Mouse (Mus musculus) kidney, embryonic 16.5 days (tissue): ENCODE measurements at regions not wholly inside any gene's neighbourhood (a gene's known extent, or its start where the extent isn't known, plus 50 kb on each side); places are given as distances from the start of the nearest gene placed in this dataset.

ENCODE experiments used
- ATAC-seq: fragments of 200-750 bp; cut with Nextera tagmentation; 2 replicates; pipeline ENCODE4 v1.8.0; 2017; ENCODE audit warnings: moderate TSS enrichment; ENCODE audit not compliant: low FRiP score, low TSS enrichment
- H3K27ac ChIP-seq: fragments of 300-500 bp; sonication (generic); 2 replicates; pipeline ENCODE4 v1.5.1; 2014; ENCODE audit warnings: low read length
- H3K27me3 ChIP-seq: fragments of 300-500 bp; sonication (generic); 2 replicates; pipeline ENCODE4 v1.6.1; 2014; ENCODE audit warnings: low read length, control low read depth, mixed read lengths; ENCODE audit not compliant: insufficient read depth
- H3K36me3 ChIP-seq: fragments of 300-500 bp; sonication (generic); 2 replicates; pipeline ENCODE4 v1.6.1; 2014; ENCODE audit warnings: low read length, control low read depth, mixed read lengths; ENCODE audit not compliant: insufficient read depth
- H3K4me1 ChIP-seq: fragments of 300-500 bp; sonication (generic); 2 replicates; pipeline ENCODE4 v1.6.1; 2014; ENCODE audit warnings: low read length, control low read depth, mixed read lengths; ENCODE audit not compliant: insufficient read depth
- H3K4me2 ChIP-seq: fragments of 300-500 bp; sonication (generic); replicated peaks from 2 replicates; pipeline ENCODE4 v1.6.1; 2014; ENCODE audit warnings: low read depth, low read length
- H3K4me3 ChIP-seq: fragments of 300-500 bp; sonication (generic); 2 replicates; pipeline ENCODE4 v1.5.1; 2014; ENCODE audit warnings: mild to moderate bottlenecking, low read length
- H3K9ac ChIP-seq: fragments of 300-500 bp; sonication (generic); replicated peaks from 2 replicates; pipeline ENCODE4 v1.6.1; 2014; ENCODE audit warnings: low read length
- H3K9me3 ChIP-seq: fragments of 300-500 bp; sonication (generic); 2 replicates; pipeline ENCODE4 v1.6.1; 2016; ENCODE audit warnings: low read length, control low read depth
- WGBS: fragments of 180-500 bp; shearing (Covaris S2); extraction: QIAGEN DNeasy Blood & Tissue Kit; methylation state at CpG from one replicate; pipeline ENCODE4 v1.1.7; 2014; 5-methylcytosine and 5-hydroxymethylcytosine counted together

- H3K9me3 ChIP-seq, result no peaks in the 10 kb centered on the region
- H3K9ac ChIP-seq, result no peak overlapping the region
- ATAC-seq, result no peak
- no peak overlapping the region for H3K4me3 ChIP-seq
- no peaks in the 10 kb centered on the region for H3K27me3 ChIP-seq
- no peak overlapping the region for H3K27ac ChIP-seq
- H3K4me2 ChIP-seq, result no peak overlapping the region
- no peaks in the 10 kb centered on the region for H3K4me1 ChIP-seq
- 52% methylated on average over 12 of the region's 12 CpGs for WGBS
- H3K36me3 ChIP-seq, result no peaks in the 10 kb centered on the region
These were observed 676.7 kb upstream of the Fam160b2 start for GRCm38 (mm10) chr14:71276309-71276791.

- no peaks in the 10 kb centered on the region for H3K27me3 ChIP-seq
- ATAC-seq, result no peak
- H3K4me1 ChIP-seq, result no peaks in the 10 kb centered on the region
- no peaks in the 10 kb centered on the region for H3K36me3 ChIP-seq
- WGBS, result 84% methylated on average over 2 of the region's 2 CpGs
- H3K9me3 ChIP-seq, result no peaks in the 10 kb centered on the region
- no peak overlapping the region for H3K27ac ChIP-seq
- no peak overlapping the region for H3K4me3 ChIP-seq
- no peak overlapping the region for H3K9ac ChIP-seq
- H3K4me2 ChIP-seq, result no peak overlapping the region
These were observed 672.8 kb upstream of the Fam160b2 start for GRCm38 (mm10) chr14:71272470-71272869.

- Histone ChIP-seq H3K9me3 (no peaks in the 10 kb centered on the region), H3K9ac (no peak overlapping the region), H3K27ac (no peak overlapping the region), H3K36me3 (no peaks in the 10 kb centered on the region), H3K27me3 (no peaks in the 10 kb centered on the region), H3K4me1 (no peaks in the 10 kb centered on the region), H3K4me3 (no peak overlapping the region), H3K4me2 (no peak overlapping the region)
- WGBS, result 82% methylated on average over 4 of the region's 4 CpGs
- ATAC-seq, result no peak
These were observed 658.0 kb upstream of the Fam160b2 start for GRCm38 (mm10) chr14:71257650-71258049.

GRCm38 (mm10) chr14:71254207-71254606 is 654.6 kb upstream of the Fam160b2 start:
- 71% methylated on average over 1 of the region's 1 CpGs for WGBS
- no peak for ATAC-seq
- H3K9me3 ChIP-seq, result no peaks in the 10 kb centered on the region
- H3K4me1 ChIP-seq, result no peaks in the 10 kb centered on the region
- no peaks in the 10 kb centered on the region for H3K27me3 ChIP-seq
- H3K4me2 ChIP-seq, result no peak overlapping the region
- H3K9ac ChIP-seq, result no peak overlapping the region
- H3K36me3 ChIP-seq, result no peaks in the 10 kb centered on the region
- no peak overlapping the region for H3K4me3 ChIP-seq
- H3K27ac ChIP-seq, result no peak overlapping the region

- H3K36me3 ChIP-seq, result no peaks in the 10 kb centered on the region
- no peak overlapping the region for H3K9ac ChIP-seq
- WGBS, result 60% methylated on average over 3 of the region's 3 CpGs
- no peak for ATAC-seq
- H3K27ac ChIP-seq, result no peak overlapping the region
- H3K9me3 ChIP-seq, result no peaks in the 10 kb centered on the region
- no peak overlapping the region for H3K4me2 ChIP-seq
- H3K4me1 ChIP-seq, result no peaks in the 10 kb centered on the region
- H3K4me3 ChIP-seq, result no peak overlapping the region
- no peaks in the 10 kb centered on the region for H3K27me3 ChIP-seq
These were observed 652.5 kb upstream of the Fam160b2 start for GRCm38 (mm10) chr14:71252136-71252535.

GRCm38 (mm10) chr14:71251116-71251515 is 651.5 kb upstream of the Fam160b2 start:
- Histone ChIP-seq H3K9me3 (no peaks in the 10 kb centered on the region), H3K36me3 (no peaks in the 10 kb centered on the region), H3K4me1 (no peaks in the 10 kb centered on the region), H3K27me3 (no peaks in the 10 kb centered on the region), H3K4me2 (no peak overlapping the region), H3K4me3 (no peak overlapping the region), H3K9ac (no peak overlapping the region), H3K27ac (no peak overlapping the region)
- 100% methylated on average over 1 of the region's 1 CpGs for WGBS
- ATAC-seq, result no peak

GRCm38 (mm10) chr14:71249387-71249965 is 649.8 kb upstream of the Fam160b2 start:
- Histone ChIP-seq H3K4me3 (no peak overlapping the region), H3K4me2 (no peak overlapping the region), H3K4me1 (no peaks in the 10 kb centered on the region), H3K9me3 (no peaks in the 10 kb centered on the region), H3K36me3 (no peaks in the 10 kb centered on the region), H3K9ac (no peak overlapping the region), H3K27me3 (no peaks in the 10 kb centered on the region), H3K27ac (no peak overlapping the region)
- 51% methylated on average over 7 of the region's 7 CpGs for WGBS
- no peak for ATAC-seq

- no peak overlapping the region for H3K4me2 ChIP-seq
- WGBS, result 85% methylated on average over 2 of the region's 2 CpGs
- H3K9ac ChIP-seq, result no peak overlapping the region
- no peak for ATAC-seq
- H3K9me3 ChIP-seq, result no peaks in the 10 kb centered on the region
- no peaks in the 10 kb centered on the region for H3K4me1 ChIP-seq
- H3K27me3 ChIP-seq, result no peaks in the 10 kb centered on the region
- H3K36me3 ChIP-seq, result no peaks in the 10 kb centered on the region
- no peak overlapping the region for H3K27ac ChIP-seq
- H3K4me3 ChIP-seq, result no peak overlapping the region
These were observed 648.9 kb upstream of the Fam160b2 start for GRCm38 (mm10) chr14:71248534-71248933.

- H3K27me3 ChIP-seq, result no peaks in the 10 kb centered on the region
- H3K27ac ChIP-seq, result no peak overlapping the region
- H3K9me3 ChIP-seq, result no peaks in the 10 kb centered on the region
- H3K4me2 ChIP-seq, result no peak overlapping the region
- H3K36me3 ChIP-seq, result no peaks in the 10 kb centered on the region
- H3K9ac ChIP-seq, result no peak overlapping the region
- H3K4me3 ChIP-seq, result no peak overlapping the region
- 30% methylated on average over 10 of the region's 10 CpGs for WGBS
- no peaks in the 10 kb centered on the region for H3K4me1 ChIP-seq
- ATAC-seq, result no peak
These were observed 642.2 kb upstream of the Fam160b2 start for GRCm38 (mm10) chr14:71241655-71242390.

GRCm38 (mm10) chr14:71236192-71236591 is 636.6 kb upstream of the Fam160b2 start:
- Histone ChIP-seq H3K9ac (no peak overlapping the region), H3K36me3 (no peaks in the 10 kb centered on the region), H3K4me3 (no peak overlapping the region), H3K9me3 (no peaks in the 10 kb centered on the region), H3K27me3 (no peaks in the 10 kb centered on the region), H3K4me2 (no peak overlapping the region), H3K27ac (no peak overlapping the region), H3K4me1 (no peaks in the 10 kb centered on the region)
- ATAC-seq, result no peak
- 83% methylated on average over 6 of the region's 6 CpGs for WGBS
